Mouse (Mus musculus) stomach, embryonic 15.5 days (tissue): ENCODE data around the gene Ctso. TPM values are rescaled to one million over a fixed set of nuclear protein-coding genes. Genes with fewer than 3 reads are reported as not detected.

ENCODE experiments used
- ATAC-seq: fragments of 200-750 bp; cut with Nextera tagmentation; 2 replicates; pipeline ENCODE4 v1.8.0; 2017; ENCODE audit warnings: low read depth, moderate number of reproducible peaks, moderate TSS enrichment; ENCODE audit not compliant: insufficient read depth, low FRiP score
- H3K27ac ChIP-seq: fragments of 300-500 bp; sonication (generic); 2 replicates; pipeline ENCODE4 v1.5.1; 2015; ENCODE audit warnings: mild to moderate bottlenecking, inconsistent platforms
- H3K27me3 ChIP-seq: fragments of 300-500 bp; sonication (generic); replicated peaks from 2 replicates; pipeline ENCODE4 v1.6.1; 2015; ENCODE audit warnings: inconsistent platforms
- H3K36me3 ChIP-seq: fragments of 300-500 bp; sonication (generic); 2 replicates; pipeline ENCODE4 v1.6.1; 2015; ENCODE audit warnings: inconsistent platforms
- H3K4me1 ChIP-seq: fragments of 300-500 bp; sonication (generic); 2 replicates; pipeline ENCODE4 v1.6.1; 2015; ENCODE audit warnings: inconsistent platforms
- H3K4me2 ChIP-seq: fragments of 300-500 bp; sonication (generic); 2 replicates; pipeline ENCODE4 v1.6.1; 2015; ENCODE audit warnings: mild to moderate bottlenecking, inconsistent platforms
- H3K4me3 ChIP-seq: fragments of 300-500 bp; sonication (generic); replicated peaks from 2 replicates; pipeline ENCODE4 v1.5.1; 2015; ENCODE audit warnings: inconsistent platforms
- H3K9ac ChIP-seq: fragments of 300-500 bp; sonication (generic); 2 replicates; pipeline ENCODE4 v1.6.1; 2015; ENCODE audit warnings: inconsistent platforms
- H3K9me3 ChIP-seq: fragments of 300-500 bp; sonication (generic); 2 replicates; pipeline ENCODE4 v1.6.1; 2016; ENCODE audit warnings: inconsistent platforms
- WGBS: fragments of 180-500 bp; shearing (Covaris S2); methylation state at CpG from one replicate; pipeline ENCODE4 v1.1.7; 2015; 5-methylcytosine and 5-hydroxymethylcytosine counted together
- polyA plus RNA-seq: library from polyadenylated mRNA; unstranded; fragments of >200 nt; fragmentation: Nextera tagmentation; extraction: Ambion mirVana; gene quantifications from 2 replicates; pipeline ENCODE4 v1.2.1, GENCODE M21; 2015

Ctso gene
- polyA plus RNA-seq, 1 experiment from 2014 or later: 18.2 TPM

GRCm38 (mm10) chr3:81995371-81995770 is 63.0 kb downstream of the Ctso start:
- Histone ChIP-seq H3K27ac (no peak overlapping the region), H3K9me3 (no peaks in the 10 kb centered on the region), H3K27me3 (no peaks in the 10 kb centered on the region), H3K4me3 (no peak overlapping the region), H3K36me3 (no peaks in the 10 kb centered on the region), H3K4me2 (no peak overlapping the region), H3K9ac (no peak overlapping the region), H3K4me1 (no peaks in the 10 kb centered on the region)
- no peak for ATAC-seq
- 32% methylated on average over 4 of the region's 4 CpGs for WGBS

DNA sequence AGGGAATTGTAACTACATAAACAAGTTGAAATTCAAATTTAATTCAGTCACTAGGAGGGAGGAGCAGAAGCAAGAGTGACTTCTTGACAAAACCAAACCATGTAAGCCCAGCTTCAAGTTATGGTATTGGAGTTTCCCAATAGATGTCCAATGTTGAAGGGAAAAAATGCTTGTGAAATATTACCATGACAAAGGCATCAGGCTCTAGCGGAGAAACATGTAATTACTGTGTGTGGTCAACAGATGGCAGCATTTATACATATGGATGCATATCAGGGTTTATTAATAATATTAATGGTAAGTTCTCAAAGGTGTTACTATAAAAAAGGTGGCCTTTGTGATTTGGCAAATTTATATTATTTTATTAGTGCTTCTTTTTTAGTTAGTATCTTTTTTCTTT is 63.6 kb downstream of the Ctso start:
- no peak overlapping the region for H3K9ac ChIP-seq
- H3K9me3 ChIP-seq: no peaks in the 10 kb centered on the region
- H3K4me2 ChIP-seq: no peak overlapping the region
- H3K4me3 ChIP-seq: no peak overlapping the region
- H3K27me3 ChIP-seq: no peaks in the 10 kb centered on the region
- WGBS: 0% methylated on average over 1 of the region's 1 CpGs
- H3K36me3 ChIP-seq: no peaks in the 10 kb centered on the region
- H3K4me1 ChIP-seq: no peaks in the 10 kb centered on the region
- no peak for ATAC-seq
- no peak overlapping the region for H3K27ac ChIP-seq

Other genes starting within 250 kb of the Ctso start
- 0.82 and 1.0 TPM in 2 replicates for gene Tdo2, start 43.6 kb downstream of the Ctso start, polyA plus RNA-seq
- gene Asic5, start 49.7 kb downstream of the Ctso start, polyA plus RNA-seq: not detected in 2 replicates
- gene Gucy1b1, start 142.1 kb downstream of the Ctso start, polyA plus RNA-seq: 50.8 and 54.1 TPM in 2 replicates
- 46.0 and 51.7 TPM in 2 replicates for gene Gucy1a1, start 213.2 kb downstream of the Ctso start, polyA plus RNA-seq